Mouse (Mus musculus) lung, embryonic 14.5 days (tissue): ENCODE results near the gene Rpl39l. TPM values are rescaled to one million over a fixed set of nuclear protein-coding genes. Genes with fewer than 3 reads are reported as not detected.
"Not testable (repeated sequence)": the region's sequence is repeated elsewhere in the genome, so short reads cannot be mapped to it uniquely, and the experiment has no call there.

Experiments
- ATAC-seq: fragments of 200-750 bp; cut with Nextera tagmentation; 2 replicates; pipeline ENCODE4 v1.8.0; 2017; ENCODE audit warnings: mild to moderate bottlenecking, moderate TSS enrichment, moderate library complexity; ENCODE audit not compliant: insufficient read depth
- DNase-seq: peaks from one replicate; pipeline ENCODE4 v3.0.0-alpha.2; 2015
- H3K27ac ChIP-seq: fragments of 300-500 bp; sonication (generic); 2 replicates; pipeline ENCODE4 v1.5.1; 2014; ENCODE audit warnings: low read depth, mild to moderate bottlenecking, moderate library complexity
- H3K27me3 ChIP-seq: fragments of 300-500 bp; sonication (generic); 2 replicates; pipeline ENCODE4 v1.6.1; 2014; ENCODE audit warnings: low read length, control low read depth; ENCODE audit not compliant: insufficient read depth
- H3K36me3 ChIP-seq: fragments of 300-500 bp; sonication (generic); 2 replicates; pipeline ENCODE4 v1.6.1; 2014; ENCODE audit warnings: control low read depth; ENCODE audit not compliant: insufficient read depth
- H3K4me1 ChIP-seq: fragments of 300-500 bp; sonication (generic); 2 replicates; pipeline ENCODE4 v1.6.1; 2014; ENCODE audit warnings: antibody characterized with exemption, control low read depth; ENCODE audit not compliant: insufficient read depth
- H3K4me2 ChIP-seq: fragments of 300-500 bp; sonication (generic); 2 replicates; pipeline ENCODE4 v1.6.1; 2014; ENCODE audit warnings: mild to moderate bottlenecking
- H3K4me3 ChIP-seq: fragments of 300-500 bp; sonication (generic); 2 replicates; pipeline ENCODE4 v1.5.1; 2014; ENCODE audit warnings: low read depth, low read length
- H3K9ac ChIP-seq: fragments of 300-500 bp; sonication (generic); 2 replicates; pipeline ENCODE4 v1.6.1; 2014
- H3K9me3 ChIP-seq: fragments of 300-500 bp; sonication (generic); 2 replicates; pipeline ENCODE4 v1.6.1; 2016; ENCODE audit warnings: low read depth, low read length, control low read depth
- CTCF ChIP-seq: IDR thresholded peaks from 2 replicates; pipeline ENCODE4 v1.5.1; 2016; ENCODE audit warnings: antibody characterized with exemption, low read depth
- WGBS: fragments of 180-500 bp; shearing (Covaris S2); extraction: QIAGEN DNeasy Blood & Tissue Kit; methylation state at CpG from one replicate; pipeline ENCODE4 v1.1.7; 2014; 5-methylcytosine and 5-hydroxymethylcytosine counted together
- polyA plus RNA-seq: library from polyadenylated mRNA; unstranded; fragments of >200 nt; fragmentation: Nextera tagmentation; extraction: Ambion mirVana; gene quantifications from 2 replicates; pipeline ENCODE4 v1.2.1, GENCODE M21; 2014

Rpl39l gene
- polyA plus RNA-seq, 1 experiment from 2014 or later, result not detected

GRCm38 (mm10) chr16:10172179-10172820 lies 2.3 kb downstream of the Rpl39l start:
- H3K4me3 ChIP-seq, result no peak overlapping the region
- H3K9ac ChIP-seq, result no peak overlapping the region
- H3K36me3 ChIP-seq, result no peaks in the 10 kb centered on the region
- H3K9me3 ChIP-seq, result no peaks in the 10 kb centered on the region; the same call in 1 of the 2 replicates
- 86% methylated on average over 3 of the region's 3 CpGs for WGBS
- DNase-seq (no peak), ATAC-seq (no peak)
- H3K27me3 ChIP-seq, result no peaks in the 10 kb centered on the region
- no peaks in the 10 kb centered on the region for H3K4me1 ChIP-seq
- no peak overlapping the region for H3K4me2 ChIP-seq
- no peak overlapping the region for H3K27ac ChIP-seq
- TF ChIP-seq CTCF, result no peak

GRCm38 (mm10) chr16:10187461-10187860 lies 17.4 kb downstream of the Rpl39l start:
- H3K4me3 ChIP-seq, H3K27me3 ChIP-seq, H3K4me1 ChIP-seq, H3K9ac ChIP-seq, H3K27ac ChIP-seq, DNase-seq, H3K4me2 ChIP-seq, H3K36me3 ChIP-seq, ATAC-seq: not testable (repeated sequence)
- H3K9me3 ChIP-seq, result peaks cover 26% of the 10 kb centered on the region; the same call in 1 of the 2 replicates
- 95% methylated on average over 10 of the region's 10 CpGs for WGBS

- peak; percentile 98 for DNase-seq
- H3K4me3 ChIP-seq, result peak within 1 kb of the TSS; percentile 60
- no peaks in the 10 kb centered on the region for H3K4me1 ChIP-seq
- no peak within 1 kb of the TSS for H3K27ac ChIP-seq
- ATAC-seq, result peak; percentile 100
- H3K9ac ChIP-seq, result peak within 1 kb of the TSS; percentile 64
- H3K4me2 ChIP-seq, result peak within 1 kb of the TSS; percentile 98
- no peaks in the 10 kb centered on the region for H3K36me3 ChIP-seq
- WGBS, result 1% methylated on average over 63 of the region's 63 CpGs
- H3K27me3 ChIP-seq, result no peaks in the 10 kb centered on the region; the same call in 1 of the 2 replicates
- no peak for TF ChIP-seq CTCF
- no peaks in the 10 kb centered on the region; the same call in 1 of the 2 replicates for H3K9me3 ChIP-seq
Measured at GRCm38 (mm10) chr16:10192679-10193506, 22.9 kb downstream of the Rpl39l start, which contains the start of gene Atf7ip2. TSS of gene Atf7ip2 (plus strand) at chr16:10192712.

- TF ChIP-seq CTCF, result no peak
- Histone ChIP-seq H3K4me2 (no peak overlapping the region), H3K4me3 (no peak overlapping the region), H3K27me3 (no peaks in the 10 kb centered on the region), H3K9me3 (no peaks in the 10 kb centered on the region), H3K27ac (no peak overlapping the region), H3K36me3 (no peaks in the 10 kb centered on the region), H3K4me1 (no peaks in the 10 kb centered on the region), H3K9ac (no peak overlapping the region)
- ATAC-seq (no peak), DNase-seq (peak; percentile 4)
- 81% methylated on average over 1 of the region's 1 CpGs for WGBS
Measured at GRCm38 (mm10) chr16:10208777-10209176, 38.8 kb downstream of the Rpl39l start.

GRCm38 (mm10) chr16:10216366-10216765 lies 46.3 kb downstream of the Rpl39l start:
- not testable (repeated sequence) for H3K9me3 ChIP-seq, ATAC-seq, H3K4me1 ChIP-seq, H3K4me3 ChIP-seq, DNase-seq, H3K9ac ChIP-seq, H3K27me3 ChIP-seq, H3K27ac ChIP-seq, H3K4me2 ChIP-seq, H3K36me3 ChIP-seq
- WGBS, result 78% methylated on average over 1 of the region's 1 CpGs

GRCm38 (mm10) chr16:10217020-10217419 lies 47.0 kb downstream of the Rpl39l start:
- H3K4me2 ChIP-seq, H3K4me1 ChIP-seq, H3K27ac ChIP-seq, H3K4me3 ChIP-seq, DNase-seq, ATAC-seq, H3K9me3 ChIP-seq, H3K27me3 ChIP-seq, H3K9ac ChIP-seq, H3K36me3 ChIP-seq: not testable (repeated sequence)
- WGBS, result 82% methylated on average over 2 of the region's 2 CpGs

Other genes starting within 250 kb of the Rpl39l start
- gene Grin2a, start 174.7 kb upstream of the Rpl39l start, polyA plus RNA-seq, result 0.01 and 0.08 TPM in 2 replicates
- gene Atf7ip2, start 22.5 kb downstream of the Rpl39l start, polyA plus RNA-seq, result 2.5 and 2.7 TPM in 2 replicates
- 38.3 and 44.6 TPM in 2 replicates for gene Emp2, start 143.7 kb downstream of the Rpl39l start, polyA plus RNA-seq
- gene Tekt5, start 225.3 kb downstream of the Rpl39l start, polyA plus RNA-seq, result 0.67 and 1.2 TPM in 2 replicates
- gene Nubp1, start 241.7 kb downstream of the Rpl39l start, polyA plus RNA-seq, result 82.8 and 83.6 TPM in 2 replicates